In the genomic region with DNA sequence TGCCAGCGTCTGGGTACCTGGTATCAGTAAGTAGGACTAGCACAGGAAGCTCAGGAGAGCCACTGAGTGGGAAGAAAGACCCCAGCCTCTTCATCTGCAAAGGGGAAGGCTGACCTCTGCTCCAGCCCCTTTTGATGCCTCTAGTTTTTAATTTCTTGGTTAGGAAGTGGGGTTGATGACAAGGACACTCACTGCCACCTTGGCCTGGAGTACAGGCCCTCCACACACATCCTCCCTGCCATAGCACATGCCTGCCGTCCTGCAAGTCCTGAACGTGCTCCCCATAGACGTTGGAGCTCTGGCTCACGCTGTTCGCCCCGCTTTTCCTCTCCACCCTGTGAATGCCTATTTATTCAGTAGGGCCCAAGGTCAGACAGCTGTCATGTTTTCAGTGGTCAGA, we compare ENCODE assay signal across 24 mouse cellular contexts. TPM values are rescaled to one million over a fixed set of nuclear protein-coding genes. Genes with fewer than 3 reads are reported as not detected.
"Had no signal": no experiment of that assay in that cellular context is flagged by ENCODE, and none has a peak within 500 bp of the region (broad histone marks: within the 10 kb centered on the region; RNA-seq: fewer than 3 reads in every experiment).

No protein-coding gene starts in this region.

- H3K4me3 ChIP-seq: midbrain, embryonic 10.5 days; midbrain, embryonic 12.5 days; myocyte; neural tube, embryonic 13.5 days; neural tube, embryonic 15.5 days had no signal

- DNase-seq: lung, adult 18-20 months; lung, embryonic 14.5 days; lung, postnatal 10 days; lung, postnatal 4 days; midbrain, embryonic 14.5 days; retina, postnatal 1 day; right cerebral cortex, adult 18-20 months; right cerebral cortex, postnatal 25 days; right cerebral cortex, postnatal 4 days; spleen, adult 18-20 months; thymus, adult 18-20 months; thymus, postnatal 14 days; thymus, postnatal 36 days had no signal

- H3K4me1 ChIP-seq: midbrain, embryonic 10.5 days; midbrain, embryonic 12.5 days; neural tube, embryonic 15.5 days had no signal

- H3K9ac ChIP-seq: lung, embryonic 14.5 days; midbrain, embryonic 12.5 days; neural tube, embryonic 13.5 days; neural tube, embryonic 15.5 days had no signal

- H3K9me3 ChIP-seq: midbrain, embryonic 10.5 days; midbrain, embryonic 12.5 days; neural tube, embryonic 13.5 days; neural tube, embryonic 15.5 days had no signal

- ATAC-seq: midbrain, embryonic 16.5 days had no signal

- H3K36me3 ChIP-seq: midbrain, embryonic 10.5 days; midbrain, embryonic 12.5 days; neural tube, embryonic 13.5 days; neural tube, embryonic 15.5 days had no signal

- H3K27me3 ChIP-seq: midbrain, embryonic 12.5 days; neural tube, embryonic 13.5 days; neural tube, embryonic 15.5 days had no signal

- H3K4me2 ChIP-seq: lung, embryonic 14.5 days; midbrain, embryonic 12.5 days; neural tube, embryonic 13.5 days; neural tube, embryonic 15.5 days had no signal

- H3K27ac ChIP-seq: midbrain, embryonic 10.5 days; midbrain, embryonic 12.5 days; neural tube, embryonic 13.5 days; neural tube, embryonic 15.5 days had no signal

RNA-seq across cellular contexts. Expression of a gene that starts 18.6 kb away (rescaled TPM):
- total RNA-seq: megakaryocyte-erythroid progenitor cell, adult 5-6 weeks had no signal
- polyA plus RNA-seq: lung, embryonic 14.5 days; lung, embryonic 16.5 days; midbrain, embryonic 10.5 days; midbrain, embryonic 12.5 days; midbrain, embryonic 14.5 days; midbrain, embryonic 16.5 days; myocyte; neural tube, embryonic 11.5 days; neural tube, embryonic 13.5 days; neural tube, embryonic 15.5 days; small intestine, adult 2 months; stomach, embryonic 14.5 days had no signal

RNA-seq across cellular contexts. Expression of a gene that starts 26.3 kb away (rescaled TPM):
- polyA plus RNA-seq: lung, embryonic 14.5 days; lung, embryonic 16.5 days; midbrain, embryonic 10.5 days; midbrain, embryonic 12.5 days; midbrain, embryonic 14.5 days; midbrain, embryonic 16.5 days; myocyte; neural tube, embryonic 11.5 days; stomach, embryonic 14.5 days had no signal
